ENCODE assay signal across 20 mouse cellular contexts in the genomic region with DNA sequence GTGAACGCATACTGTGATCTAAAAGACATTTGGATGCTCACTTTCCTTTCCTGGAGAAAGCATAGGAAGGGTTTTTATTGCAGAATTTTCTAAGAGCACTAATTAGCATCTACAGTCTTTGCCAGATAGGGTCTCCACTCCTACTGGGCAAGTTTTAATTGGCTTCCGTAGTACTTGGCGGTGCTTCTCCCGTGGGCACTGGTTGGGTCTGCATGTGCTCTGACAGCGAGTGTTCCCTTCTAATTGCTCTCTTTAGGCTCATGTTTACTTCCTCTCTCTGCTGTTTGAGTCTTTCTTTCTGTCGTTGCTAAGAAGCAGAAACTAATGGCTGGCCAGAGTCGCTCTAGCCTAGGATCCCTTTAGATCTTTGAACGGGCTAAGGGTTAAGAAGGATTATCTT. TPM values are rescaled to one million over a fixed set of nuclear protein-coding genes. Genes with fewer than 3 reads are reported as not detected.
DNase-seq lines count a peak whose midpoint lies in the region; ATAC-seq and TF ChIP-seq lines count a peak whose summit lies in the region.
"Had no signal": no experiment of that assay in that cellular context is flagged by ENCODE, and none has a peak within 500 bp of the region (broad histone marks: within the 10 kb centered on the region; RNA-seq: fewer than 3 reads in every experiment).

No protein-coding gene starts in this region.

- ATAC-seq in forebrain, embryonic 14.5 days: peak; percentile 54; the same call in 1 of the 2 replicates
- ATAC-seq in forebrain, embryonic 16.5 days: peak; percentile 71; the same call in 1 of the 2 replicates
- ATAC-seq: intestine, embryonic 15.5 days had no signal

- no peak for TF ChIP-seq POLR2A in brain, embryonic 14.5 days (IDR thresholded peaks at IDR 0.05; ENCODE audit: borderline replicate concordance, extremely low read depth, insufficient read depth, insufficient read length, poor library complexity, severe bottlenecking)

- no peak overlapping the region for H3K27ac ChIP-seq in forebrain, embryonic 14.5 days (ENCODE audit: low read depth, low read length)
- H3K27ac ChIP-seq in forebrain, embryonic 10.5 days: no peak overlapping the region
- peak overlapping the region; percentile 59 for H3K27ac ChIP-seq in layer of hippocampus, adult 2 months
- no peak overlapping the region for H3K27ac ChIP-seq in forebrain, embryonic 16.5 days (ENCODE audit: low read length)
- H3K27ac ChIP-seq: embryonic facial prominence, embryonic 13.5 days; heart, adult 2 months; heart, embryonic 15.5 days; hindbrain, embryonic 13.5 days; intestine, embryonic 15.5 days had no signal

- no peak for TF ChIP-seq CTCF in layer of hippocampus, adult 2 months (conservative IDR thresholded peaks at IDR 0.05)
- no peak for TF ChIP-seq CTCF in brain, embryonic 14.5 days (IDR thresholded peaks at IDR 0.05; ENCODE audit: borderline replicate concordance, extremely low read depth, insufficient read depth, insufficient read length)

- peak; percentile 65 for DNase-seq in forebrain, embryonic 14.5 days (ENCODE audit: low spot score)
- DNase-seq in forebrain, embryonic 10.5 days (ENCODE audit: extremely low spot score, low spot score): no peak
- peak in 1 of 2 experiments; percentile 41 for DNase-seq in layer of hippocampus, adult 2 months (ENCODE audit: low spot score in 2 of 2)
- no peak for DNase-seq in layer of hippocampus, postnatal 10 days (ENCODE audit: low spot score in 2 of 2)
- peak; percentile 79 for DNase-seq in brain, embryonic 14.5 days (ENCODE audit: low read depth)
- DNase-seq in gastrocnemius, postnatal 10 days: no peak
- DNase-seq: adrenal gland, adult 2 months; adrenal gland, postnatal 25 days; heart, adult 2 months; heart, postnatal 14 days; kidney, adult 18-20 months had no signal

- no peak overlapping the region for H3K4me3 ChIP-seq in forebrain, embryonic 14.5 days (ENCODE audit: low read depth, low read length)
- H3K4me3 ChIP-seq in forebrain, embryonic 10.5 days: no peak overlapping the region
- H3K4me3 ChIP-seq in layer of hippocampus, adult 2 months: no peak overlapping the region
- no peak overlapping the region for H3K4me3 ChIP-seq in forebrain, embryonic 16.5 days (replicated peaks; ENCODE audit: low read length)
- H3K4me3 ChIP-seq: embryonic facial prominence, embryonic 13.5 days; heart, adult 2 months; heart, embryonic 15.5 days; hindbrain, embryonic 13.5 days; intestine, embryonic 15.5 days had no signal

- H3K4me1 ChIP-seq in forebrain, embryonic 14.5 days (ENCODE audit: control insufficient read depth, insufficient read depth, low read length): no peaks in the 10 kb centered on the region
- H3K4me1 ChIP-seq in forebrain, embryonic 10.5 days: no peaks in the 10 kb centered on the region
- 0 out of 2 replicates have a peak, but pooled peaks cover 2% of the 10 kb centered on the region for H3K4me1 ChIP-seq in forebrain, embryonic 16.5 days (replicated peaks; ENCODE audit: control insufficient read depth, insufficient read depth, low read length)
- H3K4me1 ChIP-seq: embryonic facial prominence, embryonic 13.5 days; heart, embryonic 15.5 days; hindbrain, embryonic 13.5 days; intestine, embryonic 15.5 days had no signal

- WGBS in forebrain, embryonic 14.5 days: 42% methylated on average over 8 of the region's 8 CpGs
- 94% methylated on average over 8 of the region's 8 CpGs for WGBS in forebrain, embryonic 10.5 days
- WGBS in forebrain, embryonic 16.5 days: 45% methylated on average over 8 of the region's 8 CpGs

- no peaks in the 10 kb centered on the region for H3K9me3 ChIP-seq in forebrain, embryonic 14.5 days (replicated peaks; ENCODE audit: control insufficient read depth, low read length)
- no peaks in the 10 kb centered on the region for H3K9me3 ChIP-seq in forebrain, embryonic 10.5 days
- no peaks in the 10 kb centered on the region for H3K9me3 ChIP-seq in forebrain, embryonic 16.5 days (ENCODE audit: control insufficient read depth, low read length)
- H3K9me3 ChIP-seq: embryonic facial prominence, embryonic 13.5 days; heart, embryonic 15.5 days; hindbrain, embryonic 13.5 days; intestine, embryonic 15.5 days had no signal

- no peaks in the 10 kb centered on the region for H3K27me3 ChIP-seq in forebrain, embryonic 14.5 days (replicated peaks; ENCODE audit: control insufficient read depth, insufficient read depth, low read length)
- H3K27me3 ChIP-seq in forebrain, embryonic 10.5 days (ENCODE audit: poor library complexity, severe bottlenecking): no peaks in the 10 kb centered on the region
- no peaks in the 10 kb centered on the region for H3K27me3 ChIP-seq in forebrain, embryonic 16.5 days (replicated peaks; ENCODE audit: control insufficient read depth, insufficient read depth, low read length)
- H3K27me3 ChIP-seq: embryonic facial prominence, embryonic 13.5 days; heart, embryonic 15.5 days; hindbrain, embryonic 13.5 days; intestine, embryonic 15.5 days had no signal

- peaks cover 99% of the 10 kb centered on the region for H3K36me3 ChIP-seq in forebrain, embryonic 14.5 days (ENCODE audit: control insufficient read depth, insufficient read depth, low read length)
- peaks cover 100% of the 10 kb centered on the region for H3K36me3 ChIP-seq in forebrain, embryonic 10.5 days (replicated peaks)
- H3K36me3 ChIP-seq in forebrain, embryonic 16.5 days (ENCODE audit: control insufficient read depth, insufficient read depth): peaks cover 60% of the 10 kb centered on the region

- H3K9ac ChIP-seq in forebrain, embryonic 14.5 days (ENCODE audit: low read length): no peak overlapping the region
- H3K9ac ChIP-seq in forebrain, embryonic 16.5 days (replicated peaks; ENCODE audit: low read depth, low read length): no peak overlapping the region
- H3K9ac ChIP-seq: embryonic facial prominence, embryonic 13.5 days; heart, embryonic 15.5 days; hindbrain, embryonic 13.5 days; intestine, embryonic 15.5 days had no signal

- no peak overlapping the region for H3K4me2 ChIP-seq in forebrain, embryonic 14.5 days (ENCODE audit: low read length)
- H3K4me2 ChIP-seq in forebrain, embryonic 16.5 days (ENCODE audit: low read length): no peak overlapping the region
- H3K4me2 ChIP-seq: embryonic facial prominence, embryonic 13.5 days; heart, embryonic 11.5 days; heart, embryonic 15.5 days; hindbrain, embryonic 13.5 days; intestine, embryonic 15.5 days had no signal

RNA-seq across cellular contexts. Expression of a gene that starts 9.9 kb away (rescaled TPM):
- 16.4 and 16.6 TPM in 2 replicates for polyA plus RNA-seq in forebrain, embryonic 14.5 days (2014; fragmentation: Nextera tagmentation; extraction: Ambion mirVana)
- 37.8 and 38.3 TPM in 2 replicates for polyA plus RNA-seq in forebrain, embryonic 10.5 days (2016; fragmentation: Nextera tagmentation; extraction: Ambion mirVana)
- 10 to 100 TPM; 13.2 to 13.3 TPM for total RNA-seq in layer of hippocampus, adult 2 months (2021)
- 10 to 100 TPM; 13.6 to 14.0 TPM for total RNA-seq in layer of hippocampus, postnatal 10 days (2021)
- polyA plus RNA-seq in brain, embryonic 14.5 days (2012; rRNA removed): 23.4 and 26.7 TPM in 2 replicates
- polyA plus RNA-seq in forebrain, embryonic 16.5 days (2015; fragmentation: Nextera tagmentation; extraction: Ambion mirVana): 17.0 and 18.7 TPM in 2 replicates
- 10 to 100 TPM; 13.5 to 13.6 TPM for total RNA-seq in gastrocnemius, postnatal 10 days (2021)

RNA-seq across cellular contexts. Expression of a gene that starts 10.0 kb away (rescaled TPM):
- polyA plus RNA-seq in forebrain, embryonic 14.5 days (2014; fragmentation: Nextera tagmentation; extraction: Ambion mirVana): 140 and 149 TPM in 2 replicates
- 202 and 205 TPM in 2 replicates for polyA plus RNA-seq in forebrain, embryonic 10.5 days (2016; fragmentation: Nextera tagmentation; extraction: Ambion mirVana)
- total RNA-seq in layer of hippocampus, adult 2 months (2021): 10 to 100 TPM; 49.0 to 51.3 TPM
- 10 to 100 TPM; 47.7 to 54.9 TPM for total RNA-seq in layer of hippocampus, postnatal 10 days (2021)
- 84.0 and 92.6 TPM in 2 replicates for polyA plus RNA-seq in brain, embryonic 14.5 days (2012; rRNA removed)
- 99.8 and 104 TPM in 2 replicates for polyA plus RNA-seq in forebrain, embryonic 16.5 days (2015; fragmentation: Nextera tagmentation; extraction: Ambion mirVana)
- 10 to 100 TPM; 53.5 to 59.4 TPM for total RNA-seq in gastrocnemius, postnatal 10 days (2021)

RNA-seq across cellular contexts. Expression of a gene that starts 16.6 kb away (rescaled TPM):
- not detected in 2 replicates for polyA plus RNA-seq in forebrain, embryonic 14.5 days (2014; fragmentation: Nextera tagmentation; extraction: Ambion mirVana)
- polyA plus RNA-seq in forebrain, embryonic 10.5 days (2016; fragmentation: Nextera tagmentation; extraction: Ambion mirVana): 0.17 TPM in 1 of 2 replicates, not detected in the other
- total RNA-seq in layer of hippocampus, adult 2 months (2021): not detected
- not detected for total RNA-seq in layer of hippocampus, postnatal 10 days (2021)
- polyA plus RNA-seq in brain, embryonic 14.5 days (2012; rRNA removed): 0.96 and 1.2 TPM in 2 replicates
- not detected in 2 replicates for polyA plus RNA-seq in forebrain, embryonic 16.5 days (2015; fragmentation: Nextera tagmentation; extraction: Ambion mirVana)
- not detected for total RNA-seq in gastrocnemius, postnatal 10 days (2021)
- total RNA-seq: adrenal gland, postnatal 25 days; gastrocnemius, adult 8-10 months; gastrocnemius, postnatal 4 days; heart, adult 2 months; heart, postnatal 14 days; hematopoietic stem cell, adult 5-6 weeks had no signal
- polyA plus RNA-seq: embryonic facial prominence, embryonic 13.5 days; heart, adult 2 months; heart, embryonic 11.5 days; heart, embryonic 15.5 days; hindbrain, embryonic 13.5 days; intestine, embryonic 15.5 days had no signal

RNA-seq across cellular contexts. Expression of a gene that starts 52.2 kb away (rescaled TPM):
- polyA plus RNA-seq in forebrain, embryonic 14.5 days (2014; fragmentation: Nextera tagmentation; extraction: Ambion mirVana): 8.1 and 8.2 TPM in 2 replicates
- 14.6 and 17.4 TPM in 2 replicates for polyA plus RNA-seq in forebrain, embryonic 10.5 days (2016; fragmentation: Nextera tagmentation; extraction: Ambion mirVana)
- 1 to 10 TPM; 7.3 to 8.3 TPM for total RNA-seq in layer of hippocampus, adult 2 months (2021)
- total RNA-seq in layer of hippocampus, postnatal 10 days (2021): 10 to 100 TPM in 1 of 2 experiments, 1 to 10 TPM in 1; 6.7 to 10.7 TPM
- polyA plus RNA-seq in brain, embryonic 14.5 days (2012; rRNA removed): 6.9 and 8.0 TPM in 2 replicates
- 9.8 and 13.8 TPM in 2 replicates for polyA plus RNA-seq in forebrain, embryonic 16.5 days (2015; fragmentation: Nextera tagmentation; extraction: Ambion mirVana)
- under 1 TPM; 0.27 to 0.54 TPM for total RNA-seq in gastrocnemius, postnatal 10 days (2021)

RNA-seq across cellular contexts. Expression of a gene that starts 57.9 kb away (rescaled TPM):
- polyA plus RNA-seq in forebrain, embryonic 14.5 days (2014; fragmentation: Nextera tagmentation; extraction: Ambion mirVana): 43.9 and 44.9 TPM in 2 replicates
- 54.9 and 55.1 TPM in 2 replicates for polyA plus RNA-seq in forebrain, embryonic 10.5 days (2016; fragmentation: Nextera tagmentation; extraction: Ambion mirVana)
- total RNA-seq in layer of hippocampus, adult 2 months (2021): 10 to 100 TPM; 11.7 to 11.9 TPM
- total RNA-seq in layer of hippocampus, postnatal 10 days (2021): 10 to 100 TPM; 35.0 to 35.2 TPM
- 30.0 and 32.3 TPM in 2 replicates for polyA plus RNA-seq in brain, embryonic 14.5 days (2012; rRNA removed)
- 39.6 and 43.2 TPM in 2 replicates for polyA plus RNA-seq in forebrain, embryonic 16.5 days (2015; fragmentation: Nextera tagmentation; extraction: Ambion mirVana)
- 10 to 100 TPM; 12.4 to 16.6 TPM for total RNA-seq in gastrocnemius, postnatal 10 days (2021)

Comparison
In these comparisons a context has a peak if more than half of its experiments do, and no peak if none do; other contexts are left out.
1. DNase-seq: peak in forebrain, embryonic 14.5 days (single experiment) and brain, embryonic 14.5 days (single experiment); none in forebrain, embryonic 10.5 days (single experiment), layer of hippocampus, postnatal 10 days (0 of 2) and gastrocnemius, postnatal 10 days (single experiment).